Mouse (Mus musculus): Measurements from ENCODE around the gene Apbb2. TPM values are rescaled to one million over a fixed set of nuclear protein-coding genes. Genes with fewer than 3 reads are reported as not detected.

The Apbb2 gene
- polyA plus RNA-seq, 1 experiment from 2014 or later = 36.8 TPM

DNA sequence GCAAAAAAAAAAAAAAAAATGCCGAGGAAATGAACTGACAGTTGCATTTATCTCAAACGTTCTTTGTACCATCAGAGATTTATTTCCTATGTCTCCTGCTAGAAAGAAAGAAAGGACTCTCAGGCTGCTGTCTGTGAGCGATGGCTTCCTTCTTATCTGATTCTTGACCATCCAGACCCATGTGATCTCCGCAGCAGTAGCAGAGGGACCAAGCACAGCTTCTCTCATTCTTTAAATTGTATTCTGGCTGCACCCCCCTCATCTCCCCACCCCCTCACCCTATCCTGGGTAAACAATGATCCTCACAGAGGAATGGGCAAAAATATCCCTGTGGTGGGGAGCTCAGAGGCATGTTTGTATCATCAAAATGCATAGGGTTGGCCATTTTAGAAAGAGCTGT, 165.5 kb downstream of the Apbb2 start:
- WGBS = 79% methylated on average over 4 of the region's 4 CpGs
- Histone ChIP-seq H3K27me3 (replicated peaks; ENCODE audit: low read depth, poor library complexity, severe bottlenecking) (no peaks in the 10 kb centered on the region), H3K4me1 (peaks cover 5% of the 10 kb centered on the region; the same call in 1 of the 2 replicates), H3K36me3 (replicated peaks) (peaks cover 21% of the 10 kb centered on the region), H3K27ac (replicated peaks) (no peak overlapping the region), H3K9me3 (0 out of 2 replicates have a peak, but pooled peaks cover 2% of the 10 kb centered on the region), H3K4me3 (no peak overlapping the region)
- DNase-seq (ENCODE audit: low spot score) = no peak

- Histone ChIP-seq H3K27me3 (replicated peaks; ENCODE audit: low read depth, poor library complexity, severe bottlenecking) (no peaks in the 10 kb centered on the region), H3K4me1 (no peaks in the 10 kb centered on the region), H3K9me3 (0 out of 2 replicates have a peak, but pooled peaks cover 2% of the 10 kb centered on the region), H3K4me3 (no peak overlapping the region), H3K36me3 (replicated peaks) (peaks cover 21% of the 10 kb centered on the region), H3K27ac (replicated peaks) (no peak overlapping the region)
- DNase-seq (ENCODE audit: low spot score) = no peak
- WGBS = 94% methylated on average over 5 of the region's 5 CpGs
Measured at GRCm38 (mm10) chr5:66451561-66451960, 167.0 kb downstream of the Apbb2 start.

DNA sequence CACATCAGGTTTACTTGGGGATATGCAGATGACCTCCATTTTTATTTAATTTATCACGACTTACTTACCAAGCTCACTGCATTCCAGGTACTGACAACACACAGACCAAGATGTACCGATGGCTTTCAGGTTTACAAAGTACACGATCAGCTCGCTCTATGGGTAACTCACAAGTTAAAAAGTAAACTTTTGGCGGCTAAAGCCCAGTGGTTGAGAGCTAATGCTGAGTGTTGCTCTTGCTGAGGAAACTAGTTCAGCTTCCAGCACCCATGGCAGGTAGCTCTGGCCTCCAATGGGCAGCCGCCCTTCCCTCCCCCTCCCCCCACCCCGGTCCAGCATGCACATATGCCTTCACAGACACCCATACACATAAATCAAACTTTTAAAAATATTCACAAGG, 173.1 kb downstream of the Apbb2 start:
- Histone ChIP-seq H3K4me3 (no peak overlapping the region), H3K9me3 (no peaks in the 10 kb centered on the region), H3K36me3 (replicated peaks) (peaks cover 5% of the 10 kb centered on the region), H3K4me1 (no peaks in the 10 kb centered on the region), H3K27ac (replicated peaks) (no peak overlapping the region), H3K27me3 (replicated peaks; ENCODE audit: low read depth, poor library complexity, severe bottlenecking) (no peaks in the 10 kb centered on the region)
- DNase-seq (ENCODE audit: low spot score) = no peak
- 91% methylated on average over 7 of the region's 7 CpGs for WGBS

GRCm38 (mm10) chr5:66442260-66442659, 176.3 kb downstream of the Apbb2 start:
- Histone ChIP-seq H3K4me3 (no peak overlapping the region), H3K4me1 (no peaks in the 10 kb centered on the region), H3K27ac (replicated peaks) (no peak overlapping the region), H3K9me3 (no peaks in the 10 kb centered on the region), H3K36me3 (replicated peaks) (no peaks in the 10 kb centered on the region), H3K27me3 (replicated peaks; ENCODE audit: low read depth, poor library complexity, severe bottlenecking) (no peaks in the 10 kb centered on the region)
- DNase-seq (ENCODE audit: low spot score) = no peak
- 92% methylated on average over 7 of the region's 7 CpGs for WGBS

DNA sequence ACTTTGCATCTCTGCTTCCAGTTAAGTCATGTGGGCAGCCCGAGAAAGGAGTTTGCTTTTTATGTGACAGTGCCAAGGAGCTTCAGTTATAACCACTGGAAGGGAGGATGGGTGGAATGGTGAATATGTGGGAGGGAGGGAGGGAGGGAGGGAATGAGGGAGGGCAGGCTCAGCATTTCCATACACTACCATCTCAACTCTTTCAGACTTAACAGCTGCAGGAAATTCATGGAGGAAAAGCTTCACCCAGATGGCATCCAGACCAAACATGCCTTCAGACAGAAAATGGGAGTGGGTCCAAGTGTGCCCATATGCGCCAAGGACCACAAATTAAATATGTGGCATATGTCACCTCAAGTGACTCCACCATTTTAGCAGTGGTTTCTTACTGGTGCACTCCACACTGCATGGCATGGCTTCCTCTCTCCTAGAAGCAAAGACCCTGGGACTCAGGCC, 181.8 kb downstream of the Apbb2 start:
- Histone ChIP-seq H3K4me1 (no peaks in the 10 kb centered on the region), H3K9me3 (no peaks in the 10 kb centered on the region), H3K4me3 (no peak overlapping the region), H3K36me3 (replicated peaks) (no peaks in the 10 kb centered on the region), H3K27me3 (replicated peaks; ENCODE audit: low read depth, poor library complexity, severe bottlenecking) (no peaks in the 10 kb centered on the region), H3K27ac (replicated peaks) (no peak overlapping the region)
- DNase-seq (ENCODE audit: low spot score) = no peak
- 92% methylated on average over 2 of the region's 2 CpGs for WGBS

DNA sequence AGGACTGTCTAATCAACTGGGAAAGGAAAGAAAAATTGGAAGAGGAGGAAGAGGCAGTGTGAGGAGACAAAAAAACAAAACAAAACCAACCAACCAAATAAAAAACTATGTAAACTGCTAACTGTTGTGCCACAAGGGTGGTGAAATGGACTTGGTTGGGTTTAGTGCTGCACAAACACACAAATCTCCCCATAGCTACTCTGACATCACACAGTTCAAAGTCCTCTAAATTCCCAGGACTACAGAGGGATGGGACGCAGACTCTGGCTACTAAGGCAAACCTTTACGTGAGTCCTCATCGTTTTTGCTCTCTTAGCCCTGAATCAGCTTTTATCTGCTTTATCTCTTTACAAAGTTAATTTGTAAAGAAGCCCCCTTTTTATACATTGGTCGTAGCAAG, 183.4 kb downstream of the Apbb2 start:
- Histone ChIP-seq H3K9me3 (no peaks in the 10 kb centered on the region), H3K27ac (replicated peaks) (no peak overlapping the region), H3K27me3 (replicated peaks; ENCODE audit: low read depth, poor library complexity, severe bottlenecking) (no peaks in the 10 kb centered on the region), H3K4me1 (no peaks in the 10 kb centered on the region), H3K4me3 (no peak overlapping the region), H3K36me3 (replicated peaks) (no peaks in the 10 kb centered on the region)
- DNase-seq (ENCODE audit: low spot score) = no peak
- 95% methylated on average over 4 of the region's 4 CpGs for WGBS

DNA sequence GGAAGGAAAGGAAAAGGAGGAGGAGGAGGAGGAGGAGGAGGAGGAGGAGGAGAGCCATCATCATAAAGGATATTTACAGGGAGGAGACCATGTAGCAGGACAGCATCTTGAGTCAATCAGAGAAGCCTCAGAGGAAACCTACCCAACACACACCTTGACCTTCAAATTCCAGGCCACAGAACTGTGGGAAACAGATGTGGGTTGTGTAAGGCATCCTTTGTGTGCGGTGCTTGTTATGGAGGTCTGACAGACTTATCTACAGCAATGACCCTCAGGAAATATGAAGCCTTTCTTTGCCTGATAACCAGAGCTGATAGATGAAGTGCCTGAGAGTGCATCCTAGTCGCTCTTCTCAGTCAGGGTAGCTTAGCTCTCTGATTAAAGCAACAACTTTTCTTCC, 189.5 kb downstream of the Apbb2 start:
- WGBS = 61% methylated on average over 2 of the region's 2 CpGs

DNA sequence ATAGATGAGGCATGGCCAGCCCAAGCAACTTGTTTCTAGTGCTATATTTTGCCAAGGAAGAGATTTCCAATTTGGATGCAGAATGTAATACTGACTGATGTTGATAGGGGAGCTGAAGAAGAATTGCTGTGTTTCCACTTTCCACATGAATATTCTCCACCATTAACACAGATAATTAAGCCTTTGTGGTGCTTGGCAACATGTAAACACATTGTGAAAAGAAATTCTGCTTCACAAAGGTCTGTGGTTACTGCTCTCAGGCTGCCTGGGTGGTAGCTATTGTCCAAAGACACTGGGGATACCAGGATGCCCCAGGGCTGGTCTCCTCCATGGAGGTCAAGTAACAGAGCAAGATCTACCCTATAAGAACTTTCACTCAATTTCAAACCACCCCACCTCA, 190.5 kb downstream of the Apbb2 start:
- no peaks in the 10 kb centered on the region for H3K27me3 ChIP-seq (replicated peaks; ENCODE audit: low read depth, poor library complexity, severe bottlenecking)
- no peak overlapping the region for H3K4me3 ChIP-seq
- peaks cover 14% of the 10 kb centered on the region for H3K4me1 ChIP-seq
- no peaks in the 10 kb centered on the region for H3K36me3 ChIP-seq (replicated peaks)
- no peak overlapping the region for H3K27ac ChIP-seq (replicated peaks)
- DNase-seq (ENCODE audit: low spot score) = no peak
- no peaks in the 10 kb centered on the region for H3K9me3 ChIP-seq

More for the DNA sequence above, 189.5 kb downstream of the Apbb2 start:
- Histone ChIP-seq H3K27me3 (replicated peaks; ENCODE audit: low read depth, poor library complexity, severe bottlenecking) (no peaks in the 10 kb centered on the region), H3K4me1 (peaks cover 14% of the 10 kb centered on the region), H3K27ac (replicated peaks) (no peak overlapping the region; the same call in 1 of the 2 replicates), H3K9me3 (no peaks in the 10 kb centered on the region), H3K4me3 (no peak overlapping the region), H3K36me3 (replicated peaks) (no peaks in the 10 kb centered on the region)
- peak; percentile 43 for DNase-seq (ENCODE audit: low spot score)

DNA sequence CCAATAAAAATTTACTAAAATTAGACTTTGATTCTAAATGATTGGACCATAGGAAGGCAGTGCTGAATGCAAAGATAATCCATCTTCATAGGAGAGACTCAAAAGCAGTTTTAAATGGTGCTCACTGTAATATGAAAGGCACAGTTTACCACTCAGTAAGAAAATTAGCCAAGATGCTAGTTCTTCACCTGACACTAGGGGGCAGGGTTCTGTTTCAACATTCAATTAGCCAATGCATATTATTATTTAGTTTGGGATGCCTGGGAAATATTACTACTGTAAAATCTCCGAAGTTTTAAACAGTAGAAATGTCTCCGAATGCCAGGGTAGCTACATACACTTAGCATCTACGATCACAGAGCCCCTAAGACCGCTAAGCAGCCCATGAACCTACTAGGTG, 194.7 kb downstream of the Apbb2 start:
- no peak overlapping the region for H3K4me3 ChIP-seq
- H3K9me3 ChIP-seq = no peaks in the 10 kb centered on the region
- no peaks in the 10 kb centered on the region for H3K36me3 ChIP-seq (replicated peaks)
- no peak overlapping the region for H3K27ac ChIP-seq (replicated peaks)
- DNase-seq (ENCODE audit: low spot score) = no peak
- no peaks in the 10 kb centered on the region for H3K27me3 ChIP-seq (replicated peaks; ENCODE audit: low read depth, poor library complexity, severe bottlenecking)
- WGBS = 75% methylated on average over 4 of the region's 4 CpGs
- H3K4me1 ChIP-seq = peaks cover 19% of the 10 kb centered on the region

DNA sequence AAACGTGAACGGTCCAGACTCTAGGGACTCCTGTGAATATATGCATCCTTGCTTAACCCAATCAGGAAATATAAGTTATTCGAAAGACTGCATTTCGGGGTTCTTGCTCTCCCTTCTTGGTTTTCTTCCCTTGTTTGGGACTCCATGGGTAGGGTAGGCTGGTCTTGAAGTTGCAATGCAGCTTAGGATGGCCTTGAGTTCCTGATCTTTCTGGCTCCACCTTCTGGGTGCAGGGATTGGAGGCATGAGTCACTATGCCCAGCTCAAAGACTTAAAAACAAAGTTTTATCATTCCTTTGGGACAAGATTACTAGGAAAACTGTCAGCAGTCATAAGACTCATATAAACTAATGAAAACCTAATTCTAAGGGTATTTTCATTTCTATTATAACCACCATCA, 195.1 kb downstream of the Apbb2 start:
- Histone ChIP-seq H3K36me3 (replicated peaks) (no peaks in the 10 kb centered on the region), H3K27me3 (replicated peaks; ENCODE audit: low read depth, poor library complexity, severe bottlenecking) (no peaks in the 10 kb centered on the region), H3K4me3 (no peak overlapping the region), H3K4me1 (peaks cover 15% of the 10 kb centered on the region), H3K27ac (replicated peaks) (no peak overlapping the region), H3K9me3 (no peaks in the 10 kb centered on the region)
- 90% methylated on average over 4 of the region's 4 CpGs for WGBS
- DNase-seq (ENCODE audit: low spot score) = no peak

GRCm38 (mm10) chr5:66421954-66422353, 196.6 kb downstream of the Apbb2 start:
- Histone ChIP-seq H3K27me3 (replicated peaks; ENCODE audit: low read depth, poor library complexity, severe bottlenecking) (no peaks in the 10 kb centered on the region), H3K27ac (replicated peaks) (no peak overlapping the region), H3K36me3 (replicated peaks) (no peaks in the 10 kb centered on the region), H3K4me1 (peaks cover 19% of the 10 kb centered on the region), H3K4me3 (no peak overlapping the region), H3K9me3 (no peaks in the 10 kb centered on the region)
- 82% methylated on average over 4 of the region's 4 CpGs for WGBS
- no peak for DNase-seq (ENCODE audit: low spot score)

GRCm38 (mm10) chr5:66421230-66421629, 197.4 kb downstream of the Apbb2 start:
- WGBS = 92% methylated on average over 15 of the region's 15 CpGs
- DNase-seq (ENCODE audit: low spot score) = no peak
- no peak overlapping the region for H3K4me3 ChIP-seq
- H3K4me1 ChIP-seq = peaks cover 18% of the 10 kb centered on the region
- no peaks in the 10 kb centered on the region for H3K36me3 ChIP-seq (replicated peaks)
- H3K9me3 ChIP-seq = no peaks in the 10 kb centered on the region
- no peak overlapping the region for H3K27ac ChIP-seq (replicated peaks)
- H3K27me3 ChIP-seq (replicated peaks; ENCODE audit: low read depth, poor library complexity, severe bottlenecking) = no peaks in the 10 kb centered on the region

DNA sequence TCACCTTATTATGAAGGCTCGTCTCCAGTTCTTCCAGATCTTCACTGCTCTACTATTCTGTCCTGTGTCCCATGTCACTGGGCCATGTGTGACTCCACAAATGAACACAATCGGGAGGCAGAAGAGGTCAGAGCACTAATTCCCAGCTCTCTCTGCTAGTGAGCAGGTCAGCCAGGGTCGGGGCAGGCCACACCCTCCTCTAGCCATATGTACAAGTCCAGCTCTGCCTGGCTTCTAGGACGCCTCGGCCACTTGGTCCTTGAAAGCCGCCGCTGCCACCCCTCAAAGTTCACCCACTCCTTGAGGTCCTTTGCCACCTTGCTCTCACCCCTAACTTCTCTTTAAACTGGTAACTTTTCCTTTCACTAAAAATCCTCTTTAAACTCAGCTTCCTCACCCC, 198.6 kb downstream of the Apbb2 start:
- no peak overlapping the region; the same call in 1 of the 2 replicates for H3K27ac ChIP-seq (replicated peaks)

GRCm38 (mm10) chr5:66417289-66417688, 201.3 kb downstream of the Apbb2 start:
- H3K9me3 ChIP-seq = no peaks in the 10 kb centered on the region
- H3K36me3 ChIP-seq (replicated peaks) = no peaks in the 10 kb centered on the region
- H3K4me3 ChIP-seq = no peak overlapping the region
- H3K4me1 ChIP-seq = peaks cover 36% of the 10 kb centered on the region
- no peaks in the 10 kb centered on the region for H3K27me3 ChIP-seq (replicated peaks; ENCODE audit: low read depth, poor library complexity, severe bottlenecking)
- H3K27ac ChIP-seq (replicated peaks) = no peak overlapping the region
- DNase-seq (ENCODE audit: low spot score) = no peak
- WGBS = 69% methylated on average over 8 of the region's 8 CpGs

More for the DNA sequence above, 198.6 kb downstream of the Apbb2 start:
- H3K36me3 ChIP-seq (replicated peaks) = no peaks in the 10 kb centered on the region
- H3K4me3 ChIP-seq = no peak overlapping the region
- H3K27me3 ChIP-seq (replicated peaks; ENCODE audit: low read depth, poor library complexity, severe bottlenecking) = no peaks in the 10 kb centered on the region
- 50% methylated on average over 7 of the region's 7 CpGs for WGBS
- no peaks in the 10 kb centered on the region for H3K9me3 ChIP-seq
- DNase-seq (ENCODE audit: low spot score) = no peak
- H3K4me1 ChIP-seq = peaks cover 30% of the 10 kb centered on the region

Measured in embryonic facial prominence, embryonic 10.5 days (tissue).